Mouse (Mus musculus): ENCODE measurements around the gene Mpp6. TPM values are rescaled to one million over a fixed set of nuclear protein-coding genes. Genes with fewer than 3 reads are reported as not detected.

Mpp6 gene
- polyA plus RNA-seq, 1 experiment from 2014 or later: 54.1 TPM

GRCm38 (mm10) chr6:50091462-50092154 lies 18.4 kb upstream of the Mpp6 start:
- no peaks in the 10 kb centered on the region for H3K36me3 ChIP-seq (ENCODE audit: control insufficient read depth, insufficient read depth, low read length)
- no peak for ATAC-seq
- no peak overlapping the region for H3K4me3 ChIP-seq (ENCODE audit: low read depth, low read length)
- no peaks in the 10 kb centered on the region for H3K27me3 ChIP-seq (ENCODE audit: control insufficient read depth, insufficient read depth, low read depth, low read length)
- no peak overlapping the region for H3K9ac ChIP-seq (ENCODE audit: low read depth, low read length)
- no peak overlapping the region for H3K4me2 ChIP-seq (ENCODE audit: low read length)
- 0 out of 2 replicates have a peak, but pooled peaks cover 4% of the 10 kb centered on the region for H3K9me3 ChIP-seq (replicated peaks; ENCODE audit: control insufficient read depth, low read length, poor library complexity, severe bottlenecking)
- 59% methylated on average over 7 of the region's 7 CpGs for WGBS
- H3K27ac ChIP-seq (ENCODE audit: low read length): no peak overlapping the region
- no peaks in the 10 kb centered on the region for H3K4me1 ChIP-seq (ENCODE audit: control insufficient read depth, insufficient read depth, low read length)

DNA sequence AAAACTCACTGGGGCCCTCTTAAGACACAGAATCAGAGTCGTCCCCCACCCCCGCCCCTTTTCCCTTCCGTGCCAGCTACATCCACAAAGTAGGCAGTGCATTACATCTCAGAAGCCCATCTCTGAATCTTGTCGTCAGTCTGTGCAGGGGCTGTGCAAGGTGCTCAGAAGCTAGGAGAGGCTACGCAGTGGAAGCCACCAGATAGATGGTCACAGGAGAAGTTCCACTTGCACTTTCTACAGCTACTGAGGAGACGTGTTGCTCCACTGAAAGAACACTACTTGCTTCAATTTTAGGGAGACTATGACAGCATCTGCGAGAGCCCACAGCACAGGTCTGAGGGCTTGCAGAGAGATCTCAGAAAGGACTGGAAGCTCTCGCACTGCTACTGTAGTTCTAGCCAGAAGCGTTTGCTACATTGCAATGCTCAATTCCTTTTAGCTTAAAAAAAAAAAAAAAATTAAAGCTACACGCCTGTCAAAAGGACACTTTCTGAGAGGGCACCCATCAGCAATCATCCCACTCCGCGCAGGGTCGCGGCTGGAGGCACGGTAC lies 762 bp upstream of the Mpp6 start:
- peak overlapping the region; percentile 88 for H3K9ac ChIP-seq (ENCODE audit: low read depth, low read length)
- peak overlapping the region; percentile 86 for H3K27ac ChIP-seq (ENCODE audit: low read length)
- peak; percentile 25 for ATAC-seq
- H3K4me2 ChIP-seq (ENCODE audit: low read length): peak overlapping the region; percentile 94
- H3K4me1 ChIP-seq (ENCODE audit: control insufficient read depth, insufficient read depth, low read length): peaks cover 25% of the 10 kb centered on the region
- no peaks in the 10 kb centered on the region for H3K9me3 ChIP-seq (replicated peaks; ENCODE audit: control insufficient read depth, low read length, poor library complexity, severe bottlenecking)
- 2% methylated on average over 15 of the region's 15 CpGs for WGBS
- H3K27me3 ChIP-seq (ENCODE audit: control insufficient read depth, insufficient read depth, low read depth, low read length): no peaks in the 10 kb centered on the region
- H3K4me3 ChIP-seq (ENCODE audit: low read depth, low read length): peak overlapping the region; percentile 98
- H3K36me3 ChIP-seq (ENCODE audit: control insufficient read depth, insufficient read depth, low read length): no peaks in the 10 kb centered on the region

- H3K9me3 ChIP-seq (replicated peaks; ENCODE audit: control insufficient read depth, low read length, poor library complexity, severe bottlenecking): no peaks in the 10 kb centered on the region
- H3K9ac ChIP-seq (ENCODE audit: low read depth, low read length): peak overlapping the region; percentile 88
- H3K4me1 ChIP-seq (ENCODE audit: control insufficient read depth, insufficient read depth, low read length): peaks cover 25% of the 10 kb centered on the region
- ATAC-seq: peak; percentile 72
- peak overlapping the region; percentile 94 for H3K4me2 ChIP-seq (ENCODE audit: low read length)
- WGBS: 0% methylated on average over 43 of the region's 72 CpGs
- H3K27ac ChIP-seq (ENCODE audit: low read length): peak overlapping the region; percentile 86
- H3K27me3 ChIP-seq (ENCODE audit: control insufficient read depth, insufficient read depth, low read depth, low read length): no peaks in the 10 kb centered on the region
- H3K36me3 ChIP-seq (ENCODE audit: control insufficient read depth, insufficient read depth, low read length): no peaks in the 10 kb centered on the region
- H3K4me3 ChIP-seq (ENCODE audit: low read depth, low read length): peak overlapping the region; percentile 98
Observed at GRCm38 (mm10) chr6:50110379-50110941, 419 bp downstream of the Mpp6 start.

- H3K36me3 ChIP-seq (ENCODE audit: control insufficient read depth, insufficient read depth, low read length): no peaks in the 10 kb centered on the region
- no peaks in the 10 kb centered on the region for H3K9me3 ChIP-seq (replicated peaks; ENCODE audit: control insufficient read depth, low read length, poor library complexity, severe bottlenecking)
- H3K4me1 ChIP-seq (ENCODE audit: control insufficient read depth, insufficient read depth, low read length): peaks cover 25% of the 10 kb centered on the region
- H3K9ac ChIP-seq (ENCODE audit: low read depth, low read length): peak overlapping the region; percentile 88
- 8% methylated on average over 6 of the region's 6 CpGs for WGBS
- no peak for ATAC-seq
- peak overlapping the region; percentile 98 for H3K4me3 ChIP-seq (ENCODE audit: low read depth, low read length)
- no peaks in the 10 kb centered on the region for H3K27me3 ChIP-seq (ENCODE audit: control insufficient read depth, insufficient read depth, low read depth, low read length)
- peak overlapping the region; percentile 94 for H3K4me2 ChIP-seq (ENCODE audit: low read length)
- peak overlapping the region; percentile 86 for H3K27ac ChIP-seq (ENCODE audit: low read length)
Observed at GRCm38 (mm10) chr6:50111111-50111655, 1.1 kb downstream of the Mpp6 start.

DNA sequence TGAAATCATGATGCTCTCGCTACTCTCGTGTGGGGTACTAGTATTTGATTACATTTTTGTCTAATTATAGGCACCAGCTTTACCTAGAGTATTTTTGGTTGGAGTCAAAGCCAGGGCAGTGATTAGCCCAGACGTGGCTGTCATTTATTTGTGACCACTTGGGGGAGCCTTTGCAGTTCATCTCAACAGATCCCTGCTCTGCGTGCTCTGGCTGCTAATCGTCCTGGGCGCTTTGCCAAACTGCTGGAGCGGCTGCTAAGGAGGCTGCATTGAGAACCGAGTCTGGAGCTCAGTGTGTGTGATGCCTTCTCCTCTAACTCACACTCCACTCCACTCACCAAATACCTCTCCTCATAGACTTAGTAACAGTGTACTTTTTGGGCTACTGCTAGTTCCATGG lies 2.7 kb downstream of the Mpp6 start:
- Histone ChIP-seq H3K9ac (ENCODE audit: low read depth, low read length) (peak overlapping the region; percentile 21; the same call in 1 of the 2 replicates), H3K27ac (ENCODE audit: low read length) (peak overlapping the region; percentile 46; the same call in 1 of the 2 replicates), H3K4me1 (ENCODE audit: control insufficient read depth, insufficient read depth, low read length) (peaks cover 25% of the 10 kb centered on the region), H3K4me2 (ENCODE audit: low read length) (peak overlapping the region; percentile 53), H3K36me3 (ENCODE audit: control insufficient read depth, insufficient read depth, low read length) (no peaks in the 10 kb centered on the region), H3K27me3 (ENCODE audit: control insufficient read depth, insufficient read depth, low read depth, low read length) (no peaks in the 10 kb centered on the region), H3K4me3 (ENCODE audit: low read depth, low read length) (peak overlapping the region; percentile 17; the same call in 1 of the 2 replicates), H3K9me3 (replicated peaks; ENCODE audit: control insufficient read depth, low read length, poor library complexity, severe bottlenecking) (no peaks in the 10 kb centered on the region)
- WGBS: under 1% methylated on average over 8 of the region's 8 CpGs
- peak; percentile 63 for ATAC-seq

DNA sequence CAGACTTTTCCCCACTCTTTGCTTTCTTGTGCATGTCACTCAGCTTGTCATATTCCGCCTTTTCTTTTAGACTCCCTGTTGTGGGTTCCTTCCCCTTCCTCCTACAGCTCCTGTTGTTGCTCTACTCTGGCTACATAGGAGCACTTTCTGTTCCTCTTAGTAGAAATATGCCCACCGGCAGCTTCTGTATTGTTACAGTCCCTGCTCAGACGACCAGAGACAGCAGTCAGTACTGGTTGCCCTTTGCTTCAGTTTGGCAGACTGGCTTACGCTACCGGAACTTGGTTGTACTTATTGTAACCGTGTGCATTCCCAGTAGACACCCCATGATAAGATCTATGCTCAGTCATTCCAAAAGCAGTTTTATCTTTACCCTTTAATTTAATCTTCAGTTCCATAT lies 4.2 kb downstream of the Mpp6 start:
- Histone ChIP-seq H3K9me3 (replicated peaks; ENCODE audit: control insufficient read depth, low read length, poor library complexity, severe bottlenecking) (no peaks in the 10 kb centered on the region), H3K36me3 (ENCODE audit: control insufficient read depth, insufficient read depth, low read length) (no peaks in the 10 kb centered on the region), H3K27me3 (ENCODE audit: control insufficient read depth, insufficient read depth, low read depth, low read length) (no peaks in the 10 kb centered on the region), H3K4me1 (ENCODE audit: control insufficient read depth, insufficient read depth, low read length) (peaks cover 19% of the 10 kb centered on the region), H3K4me3 (ENCODE audit: low read depth, low read length) (no peak overlapping the region), H3K9ac (ENCODE audit: low read depth, low read length) (no peak overlapping the region), H3K27ac (ENCODE audit: low read length) (no peak overlapping the region), H3K4me2 (ENCODE audit: low read length) (no peak overlapping the region)
- no peak for ATAC-seq
- WGBS: 79% methylated on average over 6 of the region's 6 CpGs

- no peak for ATAC-seq
- no peak overlapping the region for H3K4me2 ChIP-seq (ENCODE audit: low read length)
- no peaks in the 10 kb centered on the region for H3K27me3 ChIP-seq (ENCODE audit: control insufficient read depth, insufficient read depth, low read depth, low read length)
- H3K9ac ChIP-seq (ENCODE audit: low read depth, low read length): no peak overlapping the region
- no peak overlapping the region for H3K4me3 ChIP-seq (ENCODE audit: low read depth, low read length)
- no peak overlapping the region for H3K27ac ChIP-seq (ENCODE audit: low read length)
- H3K9me3 ChIP-seq (replicated peaks; ENCODE audit: control insufficient read depth, low read length, poor library complexity, severe bottlenecking): 0 out of 2 replicates have a peak, but pooled peaks cover 5% of the 10 kb centered on the region
- 100% methylated on average over 1 of the region's 1 CpGs for WGBS
- H3K4me1 ChIP-seq (ENCODE audit: control insufficient read depth, insufficient read depth, low read length): no peaks in the 10 kb centered on the region
- no peaks in the 10 kb centered on the region for H3K36me3 ChIP-seq (ENCODE audit: control insufficient read depth, insufficient read depth, low read length)
Observed at GRCm38 (mm10) chr6:50120931-50121330, 10.9 kb downstream of the Mpp6 start.

- ATAC-seq: no peak
Observed at GRCm38 (mm10) chr6:50122835-50123234, 12.8 kb downstream of the Mpp6 start.

DNA sequence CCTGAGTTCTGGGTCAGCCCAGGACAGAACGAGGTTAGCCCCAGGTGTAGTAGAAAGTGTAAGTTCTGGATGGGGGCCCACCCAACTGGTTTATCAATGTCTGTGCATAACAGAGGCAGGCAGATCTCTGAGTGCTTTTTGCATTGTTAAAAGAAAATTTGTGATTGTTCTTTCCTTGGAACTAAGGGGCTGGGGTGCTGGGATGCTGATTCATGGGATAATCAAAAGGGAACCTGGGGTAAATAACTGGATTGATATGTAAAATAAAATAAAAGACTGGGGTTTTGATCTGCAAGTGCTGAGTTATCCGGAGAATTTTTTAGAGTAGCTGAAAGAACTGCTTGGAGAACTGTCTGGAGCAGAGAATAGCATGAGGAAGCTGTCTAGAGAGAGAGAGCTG lies 14.2 kb downstream of the Mpp6 start:
- 91% methylated on average over 2 of the region's 2 CpGs for WGBS

More at GRCm38 (mm10) chr6:50122835-50123234, 12.8 kb downstream of the Mpp6 start:
- Histone ChIP-seq H3K27ac (ENCODE audit: low read length) (no peak overlapping the region), H3K4me1 (ENCODE audit: control insufficient read depth, insufficient read depth, low read length) (no peaks in the 10 kb centered on the region), H3K4me3 (ENCODE audit: low read depth, low read length) (no peak overlapping the region), H3K4me2 (ENCODE audit: low read length) (no peak overlapping the region), H3K9me3 (replicated peaks; ENCODE audit: control insufficient read depth, low read length, poor library complexity, severe bottlenecking) (0 out of 2 replicates have a peak, but pooled peaks cover 5% of the 10 kb centered on the region), H3K36me3 (ENCODE audit: control insufficient read depth, insufficient read depth, low read length) (no peaks in the 10 kb centered on the region), H3K9ac (ENCODE audit: low read depth, low read length) (no peak overlapping the region), H3K27me3 (ENCODE audit: control insufficient read depth, insufficient read depth, low read depth, low read length) (no peaks in the 10 kb centered on the region)
- 97% methylated on average over 4 of the region's 4 CpGs for WGBS

More for the DNA sequence above, 14.2 kb downstream of the Mpp6 start:
- H3K4me1 ChIP-seq (ENCODE audit: control insufficient read depth, insufficient read depth, low read length): no peaks in the 10 kb centered on the region
- no peak overlapping the region for H3K4me3 ChIP-seq (ENCODE audit: low read depth, low read length)
- H3K27ac ChIP-seq (ENCODE audit: low read length): no peak overlapping the region
- no peaks in the 10 kb centered on the region for H3K36me3 ChIP-seq (ENCODE audit: control insufficient read depth, insufficient read depth, low read length)
- ATAC-seq: no peak
- H3K9me3 ChIP-seq (replicated peaks; ENCODE audit: control insufficient read depth, low read length, poor library complexity, severe bottlenecking): 0 out of 2 replicates have a peak, but pooled peaks cover 5% of the 10 kb centered on the region
- H3K9ac ChIP-seq (ENCODE audit: low read depth, low read length): no peak overlapping the region
- H3K27me3 ChIP-seq (ENCODE audit: control insufficient read depth, insufficient read depth, low read depth, low read length): no peaks in the 10 kb centered on the region
- H3K4me2 ChIP-seq (ENCODE audit: low read length): no peak overlapping the region

Data from midbrain, embryonic 16.5 days (tissue).